Mouse (Mus musculus) heart, embryonic 11.5 days (tissue): ENCODE results near the gene Gm340. TPM values are rescaled to one million over a fixed set of nuclear protein-coding genes. Genes with fewer than 3 reads are reported as not detected.

Experiments
- ATAC-seq: fragments of 200-750 bp; cut with Nextera tagmentation; replicated peaks from 2 replicates; pipeline ENCODE4 v1.8.0; 2017; ENCODE audit warnings: moderate library complexity; ENCODE audit not compliant: insufficient number of reproducible peaks, low FRiP score, low TSS enrichment
- H3K27ac ChIP-seq: fragments of 300-500 bp; sonication (generic); 2 replicates; pipeline ENCODE4 v1.5.1; 2014; ENCODE audit warnings: mild to moderate bottlenecking, low read depth, low read length
- H3K27me3 ChIP-seq: fragments of 300-500 bp; sonication (generic); 2 replicates; pipeline ENCODE4 v1.6.1; 2014; ENCODE audit warnings: mild to moderate bottlenecking, low read length, mixed read lengths; ENCODE audit not compliant: control insufficient read depth, insufficient read depth
- H3K36me3 ChIP-seq: fragments of 300-500 bp; sonication (generic); 2 replicates; pipeline ENCODE4 v1.6.1; 2014; ENCODE audit warnings: mild to moderate bottlenecking, low read length, moderate library complexity, mixed read lengths; ENCODE audit not compliant: control insufficient read depth, insufficient read depth
- H3K4me1 ChIP-seq: fragments of 300-500 bp; sonication (generic); 2 replicates; pipeline ENCODE4 v1.6.1; 2014; ENCODE audit warnings: low read length; ENCODE audit not compliant: control insufficient read depth, insufficient read depth
- H3K4me2 ChIP-seq: fragments of 300-500 bp; sonication (generic); 2 replicates; pipeline ENCODE4 v1.6.1; 2014; ENCODE audit warnings: mild to moderate bottlenecking, moderate library complexity
- H3K4me3 ChIP-seq: fragments of 300-500 bp; sonication (generic); 2 replicates; pipeline ENCODE4 v1.5.1; 2014; ENCODE audit warnings: low read depth, low read length
- H3K9ac ChIP-seq: fragments of 300-500 bp; sonication (generic); 2 replicates; pipeline ENCODE4 v1.6.1; 2014; ENCODE audit warnings: mild to moderate bottlenecking, low read depth, low read length, moderate library complexity
- H3K9me3 ChIP-seq: fragments of 300-500 bp; sonication (generic); replicated peaks from 2 replicates; pipeline ENCODE4 v1.6.1; 2016; ENCODE audit warnings: low read length; ENCODE audit not compliant: control insufficient read depth
- WGBS: fragments of 180-500 bp; shearing (Covaris S2); extraction: QIAGEN DNeasy Blood & Tissue Kit; methylation state at CpG from one replicate; pipeline ENCODE4 v1.1.7; 2014; ENCODE audit not compliant: insufficient replicate concordance; 5-methylcytosine and 5-hydroxymethylcytosine counted together
- polyA plus RNA-seq: library from polyadenylated mRNA; unstranded; fragments of >200 nt; fragmentation: Nextera tagmentation; extraction: Ambion mirVana; gene quantifications from 2 replicates; pipeline ENCODE4 v1.2.1, GENCODE M21; 2014

Gm340 gene
- polyA plus RNA-seq, 1 experiment from 2014 or later = 3.7 TPM

DNA sequence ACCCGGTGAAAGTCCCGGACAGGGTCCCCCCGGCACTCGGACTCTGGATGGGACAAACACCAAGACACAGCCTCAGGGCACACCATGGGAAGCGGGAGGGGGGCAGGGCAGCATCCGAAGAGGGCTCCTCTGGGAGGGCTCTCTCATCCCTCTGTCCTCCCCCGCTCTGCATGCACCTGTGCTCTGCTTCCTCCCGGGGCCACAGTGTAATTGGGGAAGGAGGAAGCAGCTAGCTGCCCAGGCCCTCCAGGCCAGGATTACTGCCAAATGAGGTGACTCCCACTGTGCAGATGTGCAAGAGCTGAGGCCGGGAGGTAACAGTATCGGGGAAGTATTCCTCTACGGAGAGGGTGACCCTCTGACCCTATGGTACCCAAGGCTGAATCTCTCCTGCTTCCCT lies 18.5 kb downstream of the Gm340 start:
- ATAC-seq = no peak
- no peak overlapping the region for H3K27ac ChIP-seq
- H3K36me3 ChIP-seq = no peaks in the 10 kb centered on the region
- H3K4me3 ChIP-seq = no peak overlapping the region
- H3K9ac ChIP-seq = no peak overlapping the region
- H3K4me1 ChIP-seq = peaks cover 9% of the 10 kb centered on the region; the same call in 1 of the 2 replicates
- no peaks in the 10 kb centered on the region for H3K27me3 ChIP-seq
- no peak overlapping the region for H3K4me2 ChIP-seq
- H3K9me3 ChIP-seq = no peaks in the 10 kb centered on the region
- WGBS = 64% methylated on average over 11 of the region's 11 CpGs

- Histone ChIP-seq H3K27ac (no peak overlapping the region), H3K36me3 (no peaks in the 10 kb centered on the region), H3K27me3 (no peaks in the 10 kb centered on the region), H3K4me2 (no peak overlapping the region), H3K4me1 (no peaks in the 10 kb centered on the region), H3K4me3 (no peak overlapping the region), H3K9ac (no peak overlapping the region), H3K9me3 (0 out of 2 replicates have a peak, but pooled peaks cover 2% of the 10 kb centered on the region)
- WGBS = 77% methylated on average over 10 of the region's 10 CpGs
- ATAC-seq = no peak
These were observed 24.2 kb downstream of the Gm340 start for GRCm38 (mm10) chr19:41606208-41606987.

- no peaks in the 10 kb centered on the region for H3K4me1 ChIP-seq
- no peak overlapping the region for H3K27ac ChIP-seq
- peaks cover 3% of the 10 kb centered on the region; the same call in 1 of the 2 replicates for H3K27me3 ChIP-seq
- 76% methylated on average over 6 of the region's 6 CpGs for WGBS
- no peak for ATAC-seq
- no peak overlapping the region for H3K4me3 ChIP-seq
- H3K36me3 ChIP-seq = no peaks in the 10 kb centered on the region
- 0 out of 2 replicates have a peak, but pooled peaks cover 2% of the 10 kb centered on the region for H3K9me3 ChIP-seq
- no peak overlapping the region for H3K9ac ChIP-seq
- no peak overlapping the region for H3K4me2 ChIP-seq
These were observed 29.5 kb downstream of the Gm340 start for GRCm38 (mm10) chr19:41611683-41612082.

- Histone ChIP-seq H3K4me2 (no peak overlapping the region), H3K27me3 (peaks cover 3% of the 10 kb centered on the region; the same call in 1 of the 2 replicates), H3K4me1 (peaks cover 9% of the 10 kb centered on the region), H3K9ac (no peak overlapping the region), H3K9me3 (0 out of 2 replicates have a peak, but pooled peaks cover 2% of the 10 kb centered on the region), H3K4me3 (no peak overlapping the region), H3K27ac (no peak overlapping the region), H3K36me3 (no peaks in the 10 kb centered on the region)
- no peak for ATAC-seq
- WGBS = 52% methylated on average over 16 of the region's 16 CpGs
These were observed 31.3 kb downstream of the Gm340 start for GRCm38 (mm10) chr19:41613325-41614087.

- no peak for ATAC-seq
- Histone ChIP-seq H3K9ac (no peak overlapping the region), H3K4me3 (no peak overlapping the region), H3K4me2 (no peak overlapping the region), H3K4me1 (peaks cover 14% of the 10 kb centered on the region), H3K9me3 (0 out of 2 replicates have a peak, but pooled peaks cover under 1% of the 10 kb centered on the region), H3K27me3 (peaks cover 3% of the 10 kb centered on the region; the same call in 1 of the 2 replicates), H3K36me3 (no peaks in the 10 kb centered on the region), H3K27ac (no peak overlapping the region)
- WGBS = 61% methylated on average over 11 of the region's 11 CpGs
These were observed 33.5 kb downstream of the Gm340 start for GRCm38 (mm10) chr19:41615606-41616224.

DNA sequence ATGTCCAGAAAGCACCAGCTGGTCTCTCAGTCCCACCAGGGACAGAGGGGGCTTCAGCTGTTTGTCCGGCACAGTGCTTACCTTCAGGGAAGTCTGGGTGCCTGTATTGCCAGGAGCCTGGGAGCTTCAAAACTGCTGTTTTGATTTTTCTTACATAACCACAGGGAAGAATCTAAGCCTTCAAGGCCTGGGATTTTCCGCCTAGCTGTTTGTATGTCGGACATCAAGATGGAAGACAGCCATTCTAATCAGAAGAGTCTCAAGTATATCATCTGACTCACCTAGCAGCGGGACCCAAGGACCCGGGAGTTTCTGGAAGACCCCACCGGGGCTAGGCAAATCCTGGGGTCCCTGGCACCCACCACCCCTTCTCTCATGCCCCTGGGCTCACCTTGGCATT lies 34.1 kb downstream of the Gm340 start:
- 80% methylated on average over 6 of the region's 6 CpGs for WGBS
- no peak overlapping the region for H3K9ac ChIP-seq
- ATAC-seq = no peak
- no peak overlapping the region for H3K27ac ChIP-seq
- H3K4me1 ChIP-seq = peaks cover 14% of the 10 kb centered on the region
- no peak overlapping the region for H3K4me2 ChIP-seq
- H3K9me3 ChIP-seq = no peaks in the 10 kb centered on the region
- no peaks in the 10 kb centered on the region for H3K36me3 ChIP-seq
- H3K4me3 ChIP-seq = no peak overlapping the region
- H3K27me3 ChIP-seq = peaks cover 3% of the 10 kb centered on the region; the same call in 1 of the 2 replicates

DNA sequence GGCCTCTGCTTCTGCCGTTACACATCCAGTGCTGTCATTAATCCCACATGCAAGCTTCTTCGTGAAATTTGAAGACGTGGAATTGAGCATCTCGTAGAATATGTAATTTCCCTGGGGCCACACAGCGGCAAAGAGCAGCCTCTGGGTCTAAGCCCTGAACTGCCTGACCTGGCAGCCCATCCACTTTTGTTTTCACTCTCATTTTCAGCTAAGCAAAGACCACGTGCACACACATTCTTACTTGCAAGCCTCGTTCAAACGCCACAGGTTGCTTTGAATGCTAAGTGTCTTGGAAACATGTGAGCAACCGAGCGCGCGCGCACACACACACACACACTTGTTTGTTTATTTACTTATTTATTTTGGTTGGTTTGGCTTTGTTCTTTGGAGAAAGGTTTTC lies 34.9 kb downstream of the Gm340 start:
- Histone ChIP-seq H3K4me3 (no peak overlapping the region), H3K4me2 (no peak overlapping the region), H3K27ac (no peak overlapping the region), H3K9me3 (no peaks in the 10 kb centered on the region), H3K36me3 (no peaks in the 10 kb centered on the region), H3K27me3 (peaks cover 3% of the 10 kb centered on the region; the same call in 1 of the 2 replicates), H3K4me1 (peaks cover 14% of the 10 kb centered on the region), H3K9ac (no peak overlapping the region)
- no peak for ATAC-seq
- 83% methylated on average over 13 of the region's 13 CpGs for WGBS

DNA sequence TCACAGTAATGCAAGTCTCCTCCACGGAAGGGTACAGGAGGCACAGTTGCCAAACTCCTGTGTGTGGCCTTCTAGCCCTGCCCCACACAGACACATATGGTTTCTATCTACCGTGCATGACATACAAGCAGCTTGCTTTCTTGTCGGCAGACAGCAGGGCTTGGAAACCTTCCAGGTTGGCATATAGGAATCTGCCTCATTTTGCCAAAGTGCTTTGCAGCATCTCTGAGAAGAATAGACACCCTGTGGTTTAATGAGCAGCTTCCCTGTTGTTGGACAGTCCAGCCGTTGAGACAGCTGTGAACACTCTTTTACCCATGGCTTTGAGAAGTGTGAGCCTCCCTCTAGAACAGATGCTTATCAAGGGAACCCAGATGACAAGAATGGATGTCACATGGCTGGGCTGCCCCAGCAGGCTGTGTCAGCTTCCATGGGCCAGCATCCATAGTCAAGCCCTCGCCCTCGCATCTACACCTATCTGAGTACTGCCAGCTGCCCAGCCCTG lies 36.0 kb downstream of the Gm340 start:
- WGBS = 52% methylated on average over 6 of the region's 6 CpGs
- H3K4me2 ChIP-seq = no peak overlapping the region
- H3K36me3 ChIP-seq = no peaks in the 10 kb centered on the region
- H3K27me3 ChIP-seq = peaks cover 3% of the 10 kb centered on the region; the same call in 1 of the 2 replicates
- no peak overlapping the region for H3K27ac ChIP-seq
- ATAC-seq = no peak
- H3K4me3 ChIP-seq = no peak overlapping the region
- H3K4me1 ChIP-seq = peaks cover 14% of the 10 kb centered on the region
- H3K9ac ChIP-seq = no peak overlapping the region
- no peaks in the 10 kb centered on the region for H3K9me3 ChIP-seq
